Comparison of ENCODE assay signal across 28 mouse cellular contexts in the genomic region with DNA sequence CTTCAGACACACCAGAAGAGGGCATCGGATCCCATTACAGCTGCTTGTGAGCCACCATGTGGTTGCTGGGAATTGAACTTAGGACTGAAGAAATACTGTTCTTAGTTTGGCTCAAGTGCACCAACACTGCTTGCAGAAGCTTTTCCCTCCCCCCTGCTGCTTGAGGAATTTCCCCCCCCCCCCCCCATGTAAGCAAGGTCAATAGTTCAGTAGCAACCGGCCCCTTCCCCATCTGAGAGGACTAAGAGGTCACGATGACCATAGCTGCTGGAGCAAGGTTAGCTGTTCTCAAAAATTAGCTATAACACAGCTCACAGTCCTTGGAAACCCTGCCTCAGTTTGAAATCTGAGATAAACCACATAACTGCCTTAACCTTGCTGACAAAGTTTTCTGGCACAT.
"Had no signal": no experiment of that assay in that cellular context is flagged by ENCODE, and none has a peak within 500 bp of the region (broad histone marks: within the 10 kb centered on the region; RNA-seq: fewer than 3 reads in every experiment).

No protein-coding gene starts in this region.

- H3K9ac ChIP-seq: embryonic facial prominence, embryonic 12.5 days; embryonic facial prominence, embryonic 13.5 days; embryonic facial prominence, embryonic 15.5 days; forebrain, embryonic 12.5 days; forebrain, embryonic 13.5 days; forebrain, embryonic 15.5 days; forebrain, postnatal 0 days had no signal

- H3K9me3 ChIP-seq: embryonic facial prominence, embryonic 10.5 days; embryonic facial prominence, embryonic 12.5 days; embryonic facial prominence, embryonic 13.5 days; embryonic facial prominence, embryonic 15.5 days; forebrain, embryonic 10.5 days; forebrain, embryonic 12.5 days; forebrain, embryonic 13.5 days; forebrain, embryonic 15.5 days had no signal

- H3K4me3 ChIP-seq: embryonic facial prominence, embryonic 10.5 days; embryonic facial prominence, embryonic 12.5 days; embryonic facial prominence, embryonic 13.5 days; embryonic facial prominence, embryonic 15.5 days; erythroblast, embryonic 14.5 days; forebrain, embryonic 10.5 days; forebrain, embryonic 12.5 days; forebrain, embryonic 13.5 days; forebrain, embryonic 15.5 days; gastrocnemius, adult 2 months; heart, adult 2 months had no signal

- H3K4me2 ChIP-seq: embryonic facial prominence, embryonic 12.5 days; embryonic facial prominence, embryonic 13.5 days; embryonic facial prominence, embryonic 15.5 days; forebrain, embryonic 12.5 days; forebrain, embryonic 13.5 days; forebrain, embryonic 15.5 days had no signal

- H3K4me1 ChIP-seq: embryonic facial prominence, embryonic 12.5 days; embryonic facial prominence, embryonic 13.5 days; forebrain, embryonic 12.5 days had no signal

- ATAC-seq: forebrain, embryonic 13.5 days; forebrain, embryonic 14.5 days; forebrain, embryonic 15.5 days; forebrain, embryonic 16.5 days; forebrain, postnatal 0 days had no signal

- H3K27me3 ChIP-seq: embryonic facial prominence, embryonic 12.5 days; embryonic facial prominence, embryonic 13.5 days; embryonic facial prominence, embryonic 15.5 days; forebrain, embryonic 12.5 days; forebrain, embryonic 13.5 days; forebrain, embryonic 15.5 days had no signal

- DNase-seq: cerebellum, adult 8-10 months; cerebellum, adult 9-10 months; cerebellum, adult 9-11 months; cerebellum, postnatal 10 days; cerebellum, postnatal 14 days; cerebellum, postnatal 25 days; cerebellum, postnatal 36 days; embryo, embryonic 11 days; forebrain, postnatal 0 days; gastrocnemius, adult 2 months; gastrocnemius, postnatal 10 days; gastrocnemius, postnatal 14 days; gastrocnemius, postnatal 25 days; gastrocnemius, postnatal 36 days; heart, adult 11 months; heart, adult 18-20 months; heart, adult 2 months had no signal

- H3K27ac ChIP-seq: embryonic facial prominence, embryonic 10.5 days; embryonic facial prominence, embryonic 12.5 days; embryonic facial prominence, embryonic 13.5 days; embryonic facial prominence, embryonic 15.5 days; forebrain, embryonic 10.5 days; forebrain, embryonic 12.5 days; forebrain, embryonic 13.5 days; forebrain, embryonic 15.5 days; gastrocnemius, adult 2 months; heart, adult 2 months had no signal
